Mouse (Mus musculus) granulocyte monocyte progenitor cell, adult 5-6 weeks (primary cell): ENCODE data around the gene Ifnk. TPM values are rescaled to one million over a fixed set of nuclear protein-coding genes. Genes with fewer than 3 reads are reported as not detected.

Experiments used
- ATAC-seq: replicated peaks from 2 replicates; pipeline ENCODE4 v1.8.0; 2016; ENCODE audit warnings: mild to moderate bottlenecking, moderate TSS enrichment, inconsistent platforms; ENCODE audit not compliant: poor library complexity, severe bottlenecking
- total RNA-seq, 2 experiments: library from RNA; stranded (forward) in 1 of 2; stranded (reverse) in 1 of 2; fragments of 200-712, 200-1000 nt in 1 of 2; fragments of >200 nt in 1 of 2; fragmentation: Nextera tagmentation in 1 of 2; gene quantifications; 2 replicates each; pipeline ENCODE4 v1.2.3; 2014 to 2017

Ifnk gene
- total RNA-seq, 2 experiments from 2014 or later = not detected

DNA sequence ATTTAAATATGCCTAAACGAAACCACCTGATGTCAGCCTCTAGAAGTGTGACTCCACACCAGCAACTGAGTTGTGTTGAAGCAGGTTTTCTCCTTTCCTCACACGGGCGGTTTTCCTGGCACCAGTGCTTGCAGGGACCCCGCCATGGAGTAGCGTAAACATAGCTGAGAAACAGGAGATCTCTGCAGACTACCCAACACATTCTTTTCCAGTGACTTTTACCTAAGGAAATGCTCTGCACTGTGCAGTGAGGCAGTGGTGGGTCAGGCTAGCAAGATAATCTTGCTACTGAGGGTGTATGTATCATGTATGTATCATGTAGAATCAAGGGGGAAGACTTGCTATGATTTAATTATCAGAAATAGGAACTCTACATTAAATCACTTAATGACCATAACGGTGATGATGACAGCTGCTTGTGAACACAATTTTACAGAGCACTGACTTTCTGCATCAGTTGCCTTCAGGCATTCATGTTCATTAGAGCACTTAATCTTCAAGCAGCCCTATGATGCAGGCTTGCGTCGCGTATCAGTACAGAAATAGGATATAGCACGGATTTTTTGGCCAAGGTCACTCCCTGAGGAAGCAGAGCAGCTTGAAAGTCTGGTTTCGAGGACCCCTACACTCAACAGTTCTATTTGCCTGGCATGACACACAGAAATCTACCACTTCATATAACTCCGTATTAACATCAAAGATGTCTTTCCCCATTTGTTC is 26.2 kb downstream of the Ifnk start:
- ATAC-seq = no peak

DNA sequence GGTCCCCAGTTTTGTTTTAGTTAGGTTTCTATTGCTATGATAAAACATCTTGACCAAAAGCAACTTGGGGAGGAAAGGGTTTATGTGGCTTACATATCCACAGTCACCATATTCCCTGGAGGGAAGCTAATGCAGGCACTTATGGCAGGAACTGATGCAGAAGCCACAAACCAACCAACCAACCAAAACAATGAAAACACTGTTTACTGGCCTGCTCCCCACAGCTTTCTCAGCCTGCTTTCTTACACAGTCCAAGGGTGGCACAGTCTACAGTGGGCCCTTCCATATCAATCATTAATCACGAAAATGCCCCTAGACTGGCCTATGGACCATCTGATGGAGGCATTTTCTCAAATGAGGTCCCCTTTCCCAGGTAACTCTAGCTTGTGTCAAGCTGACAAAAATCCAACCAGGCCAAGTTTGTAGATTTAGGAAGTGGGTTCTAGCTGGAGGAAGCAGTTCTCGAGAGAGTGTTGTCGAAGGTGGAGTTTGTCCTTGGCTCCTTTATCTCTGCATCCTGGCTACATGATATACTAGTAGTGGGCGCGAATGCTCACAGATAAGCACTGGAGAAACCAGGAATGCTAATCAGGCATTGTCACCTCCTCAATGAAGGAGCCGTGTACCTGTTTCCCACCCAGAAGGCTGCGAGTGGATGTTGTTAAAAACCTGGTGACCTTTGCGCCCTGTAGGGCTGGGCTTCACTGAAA is 35.9 kb downstream of the Ifnk start:
- no peak for ATAC-seq

DNA sequence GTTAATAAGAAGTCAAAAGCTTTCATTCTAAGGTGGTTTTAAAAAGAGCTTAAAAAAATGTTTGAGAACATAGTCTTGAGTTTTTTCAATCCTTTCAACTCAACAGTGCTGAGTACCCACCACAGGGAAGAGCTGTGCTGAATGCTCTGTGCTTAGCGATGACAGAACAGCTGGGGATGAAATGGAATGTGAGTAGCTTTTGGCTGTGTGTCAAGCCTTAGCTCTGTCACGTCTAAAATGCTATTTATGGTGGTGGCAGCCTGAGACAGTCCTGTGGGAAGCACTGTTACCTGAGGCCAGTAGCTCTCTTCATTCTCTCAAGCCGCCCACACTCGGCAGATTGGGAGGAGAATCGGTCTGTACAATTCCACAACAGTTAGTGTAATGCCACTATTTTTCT is 37.9 kb downstream of the Ifnk start:
- ATAC-seq = no peak

DNA sequence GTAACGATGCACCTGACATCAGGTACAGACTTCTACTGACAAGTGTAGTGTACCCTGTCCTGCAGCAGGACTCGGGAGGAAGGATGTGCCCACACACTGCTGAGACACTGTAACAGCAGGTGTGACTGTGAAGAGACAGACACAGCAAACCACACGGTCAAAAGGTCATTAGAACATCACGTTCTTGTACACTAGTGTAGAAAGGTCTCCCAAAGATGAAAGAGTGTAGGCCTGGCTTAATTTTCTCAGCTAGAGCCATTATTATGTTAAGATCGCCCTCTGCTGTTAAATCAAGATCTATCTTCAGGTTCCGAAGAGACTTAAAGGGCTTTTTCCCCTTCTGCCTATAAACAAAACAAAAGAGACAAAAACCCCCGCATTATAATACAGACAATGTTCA is 40.9 kb downstream of the Ifnk start:
- ATAC-seq = no peak

DNA sequence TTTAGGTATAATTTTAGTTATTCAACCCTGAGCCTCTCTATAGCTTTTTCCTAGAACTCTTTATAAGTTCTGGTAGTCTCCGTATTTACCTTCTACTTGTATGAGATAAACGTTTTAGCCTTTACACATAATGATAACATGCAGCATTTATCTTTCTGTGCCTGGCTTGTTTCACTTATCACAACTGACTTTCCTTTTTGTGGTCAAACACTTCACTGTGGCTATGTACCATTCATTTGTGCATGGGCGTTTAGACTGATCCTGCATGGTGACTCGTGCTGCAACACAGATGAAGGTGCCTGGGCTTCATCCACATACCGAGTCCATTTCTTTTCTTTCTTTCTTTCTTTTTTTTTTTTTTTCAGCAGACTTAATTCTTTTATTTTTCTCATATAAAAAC is 49.8 kb downstream of the Ifnk start:
- ATAC-seq = no peak

Other genes starting within 250 kb of the Ifnk start
- gene Mob3b, start 5.4 kb downstream of the Ifnk start, total RNA-seq (2014; fragmentation: Nextera tagmentation) = 1.4 and 7.8 TPM in 2 replicates
- gene Mob3b, start 5.4 kb downstream of the Ifnk start, total RNA-seq (2017) = 0.77 and 2.2 TPM in 2 replicates
- gene C9orf72, start 74.1 kb downstream of the Ifnk start, total RNA-seq (2014; fragmentation: Nextera tagmentation) = 5.4 and 9.7 TPM in 2 replicates
- gene C9orf72, start 74.1 kb downstream of the Ifnk start, total RNA-seq (2017) = 3.3 and 3.5 TPM in 2 replicates